Mouse (Mus musculus): ENCODE measurements around the gene Tm9sf1. TPM values are rescaled to one million over a fixed set of nuclear protein-coding genes. Genes with fewer than 3 reads are reported as not detected.
A peak's percentile ranks its signal among the peaks of the same experiment; 100 is the strongest.

Tm9sf1 gene
- 76.3 and 117 TPM in 2 replicates for polyA plus RNA-seq (2014; fragmentation: Nextera tagmentation; extraction: Ambion mirVana)

GRCm38 (mm10) chr14:55643060-55643907 is at the start of gene Tm9sf1:
Gene Tm9sf1, minus strand, starts transcription at chr14:55643806.
- peak within 1 kb of the TSS; percentile 93 for H3K9ac ChIP-seq (ENCODE audit: low read depth, low read length)
- H3K9me3 ChIP-seq (ENCODE audit: control insufficient read depth, low read length) = no peaks in the 10 kb centered on the region
- under 1% methylated on average over 86 of the region's 89 CpGs for WGBS
- peaks cover 42% of the 10 kb centered on the region for H3K36me3 ChIP-seq (ENCODE audit: control insufficient read depth, insufficient read depth, low read length)
- H3K4me3 ChIP-seq (ENCODE audit: low read length) = peak within 1 kb of the TSS; percentile 58
- no peaks in the 10 kb centered on the region for H3K27me3 ChIP-seq (ENCODE audit: control insufficient read depth, insufficient read depth, low read length)
- H3K27ac ChIP-seq (ENCODE audit: low read depth, low read length) = peak within 1 kb of the TSS; percentile 92
- peak within 1 kb of the TSS; percentile 74 for H3K4me2 ChIP-seq (replicated peaks; ENCODE audit: low read depth, low read length)
- ATAC-seq (ENCODE audit: low FRiP score, low TSS enrichment) = peak; percentile 86
- peaks cover 16% of the 10 kb centered on the region for H3K4me1 ChIP-seq (ENCODE audit: control insufficient read depth, insufficient read depth, low read length)

- no peak overlapping the region for H3K27ac ChIP-seq (ENCODE audit: low read depth, low read length)
- H3K27me3 ChIP-seq (ENCODE audit: control insufficient read depth, insufficient read depth, low read length) = no peaks in the 10 kb centered on the region
- no peaks in the 10 kb centered on the region for H3K36me3 ChIP-seq (ENCODE audit: control insufficient read depth, insufficient read depth, low read length)
- no peak overlapping the region for H3K4me3 ChIP-seq (ENCODE audit: low read length)
- WGBS = 49% methylated on average over 10 of the region's 10 CpGs
- no peaks in the 10 kb centered on the region for H3K4me1 ChIP-seq (ENCODE audit: control insufficient read depth, insufficient read depth, low read length)
- no peaks in the 10 kb centered on the region for H3K9me3 ChIP-seq (ENCODE audit: control insufficient read depth, low read length)
- H3K4me2 ChIP-seq (replicated peaks; ENCODE audit: low read depth, low read length) = no peak overlapping the region
- H3K9ac ChIP-seq (ENCODE audit: low read depth, low read length) = no peak overlapping the region
- ATAC-seq (ENCODE audit: low FRiP score, low TSS enrichment) = no peak
Observed at GRCm38 (mm10) chr14:55689433-55689832, 45.8 kb upstream of the Tm9sf1 start.

GRCm38 (mm10) chr14:55682118-55682493 is 38.5 kb upstream of the Tm9sf1 start:
- no peak overlapping the region for H3K27ac ChIP-seq (ENCODE audit: low read depth, low read length)
- peak overlapping the region; percentile 77 for H3K4me2 ChIP-seq (replicated peaks; ENCODE audit: low read depth, low read length)
- peaks cover 35% of the 10 kb centered on the region for H3K36me3 ChIP-seq (ENCODE audit: control insufficient read depth, insufficient read depth, low read length)
- H3K9me3 ChIP-seq (ENCODE audit: control insufficient read depth, low read length) = no peaks in the 10 kb centered on the region
- peak overlapping the region; percentile 72 for H3K9ac ChIP-seq (ENCODE audit: low read depth, low read length)
- 0 out of 2 replicates have a peak, but pooled peaks cover 8% of the 10 kb centered on the region for H3K4me1 ChIP-seq (ENCODE audit: control insufficient read depth, insufficient read depth, low read length)
- H3K4me3 ChIP-seq (ENCODE audit: low read length) = peak overlapping the region; percentile 82
- ATAC-seq (ENCODE audit: low FRiP score, low TSS enrichment) = no peak; the same call in 1 of the 2 replicates
- H3K27me3 ChIP-seq (ENCODE audit: control insufficient read depth, insufficient read depth, low read length) = no peaks in the 10 kb centered on the region
- 16% methylated on average over 3 of the region's 3 CpGs for WGBS

- peak; percentile 97 for ATAC-seq (ENCODE audit: low FRiP score, low TSS enrichment)
- peak within 1 kb of the TSS; percentile 77 for H3K4me2 ChIP-seq (replicated peaks; ENCODE audit: low read depth, low read length)
- H3K4me3 ChIP-seq (ENCODE audit: low read length) = peak within 1 kb of the TSS; percentile 82
- peak within 1 kb of the TSS; percentile 72 for H3K9ac ChIP-seq (ENCODE audit: low read depth, low read length)
- peak within 1 kb of the TSS; percentile 90; the same call in 1 of the 2 replicates for H3K27ac ChIP-seq (ENCODE audit: low read depth, low read length)
- no peaks in the 10 kb centered on the region for H3K9me3 ChIP-seq (ENCODE audit: control insufficient read depth, low read length)
- 0 out of 2 replicates have a peak, but pooled peaks cover 8% of the 10 kb centered on the region for H3K4me1 ChIP-seq (ENCODE audit: control insufficient read depth, insufficient read depth, low read length)
- H3K27me3 ChIP-seq (ENCODE audit: control insufficient read depth, insufficient read depth, low read length) = no peaks in the 10 kb centered on the region
- WGBS = under 1% methylated on average over 66 of the region's 66 CpGs
- H3K36me3 ChIP-seq (ENCODE audit: control insufficient read depth, insufficient read depth, low read length) = peaks cover 42% of the 10 kb centered on the region
Observed at GRCm38 (mm10) chr14:55681160-55682117, 37.8 kb upstream of the Tm9sf1 start, which contains the start of gene Tinf2. Gene Tinf2, minus strand, starts transcription at chr14:55681820.

GRCm38 (mm10) chr14:55677615-55678014 is 34.0 kb upstream of the Tm9sf1 start:
- no peak overlapping the region for H3K4me3 ChIP-seq (ENCODE audit: low read length)
- 86% methylated on average over 4 of the region's 4 CpGs for WGBS
- H3K36me3 ChIP-seq (ENCODE audit: control insufficient read depth, insufficient read depth, low read length) = peaks cover 55% of the 10 kb centered on the region
- no peaks in the 10 kb centered on the region for H3K27me3 ChIP-seq (ENCODE audit: control insufficient read depth, insufficient read depth, low read length)
- H3K27ac ChIP-seq (ENCODE audit: low read depth, low read length) = no peak overlapping the region
- ATAC-seq (ENCODE audit: low FRiP score, low TSS enrichment) = no peak
- 0 out of 2 replicates have a peak, but pooled peaks cover 8% of the 10 kb centered on the region for H3K4me1 ChIP-seq (ENCODE audit: control insufficient read depth, insufficient read depth, low read length)
- no peak overlapping the region for H3K4me2 ChIP-seq (replicated peaks; ENCODE audit: low read depth, low read length)
- H3K9ac ChIP-seq (ENCODE audit: low read depth, low read length) = no peak overlapping the region
- no peaks in the 10 kb centered on the region for H3K9me3 ChIP-seq (ENCODE audit: control insufficient read depth, low read length)

- Histone ChIP-seq H3K4me2 (replicated peaks; ENCODE audit: low read depth, low read length) (peak overlapping the region; percentile 94), H3K4me1 (ENCODE audit: control insufficient read depth, insufficient read depth, low read length) (peaks cover 12% of the 10 kb centered on the region), H3K27me3 (ENCODE audit: control insufficient read depth, insufficient read depth, low read length) (no peaks in the 10 kb centered on the region), H3K36me3 (ENCODE audit: control insufficient read depth, insufficient read depth, low read length) (peaks cover 30% of the 10 kb centered on the region), H3K9me3 (ENCODE audit: control insufficient read depth, low read length) (no peaks in the 10 kb centered on the region), H3K27ac (ENCODE audit: low read depth, low read length) (peak overlapping the region; percentile 90; the same call in 1 of the 2 replicates), H3K4me3 (ENCODE audit: low read length) (peak overlapping the region; percentile 89), H3K9ac (ENCODE audit: low read depth, low read length) (peak overlapping the region; percentile 89; the same call in 1 of the 2 replicates)
- ATAC-seq (ENCODE audit: low FRiP score, low TSS enrichment) = no peak
- 73% methylated on average over 7 of the region's 7 CpGs for WGBS
Observed at GRCm38 (mm10) chr14:55672741-55673060, 29.1 kb upstream of the Tm9sf1 start.

- Histone ChIP-seq H3K9me3 (ENCODE audit: control insufficient read depth, low read length) (no peaks in the 10 kb centered on the region), H3K27ac (ENCODE audit: low read depth, low read length) (peak within 1 kb of the TSS; percentile 90), H3K27me3 (ENCODE audit: control insufficient read depth, insufficient read depth, low read length) (no peaks in the 10 kb centered on the region), H3K4me1 (ENCODE audit: control insufficient read depth, insufficient read depth, low read length) (peaks cover 12% of the 10 kb centered on the region), H3K4me3 (ENCODE audit: low read length) (peak within 1 kb of the TSS; percentile 89), H3K36me3 (ENCODE audit: control insufficient read depth, insufficient read depth, low read length) (peaks cover 24% of the 10 kb centered on the region), H3K4me2 (replicated peaks; ENCODE audit: low read depth, low read length) (peak within 1 kb of the TSS; percentile 94), H3K9ac (ENCODE audit: low read depth, low read length) (peak within 1 kb of the TSS; percentile 89)
- WGBS = under 1% methylated on average over 38 of the region's 38 CpGs
- peak; percentile 97 for ATAC-seq (ENCODE audit: low FRiP score, low TSS enrichment)
Observed at GRCm38 (mm10) chr14:55671833-55672740, 28.5 kb upstream of the Tm9sf1 start, which contains the start of the genes Gmpr2 and Nedd8. Gene Gmpr2, plus strand, starts transcription at chr14:55671941. Gene Nedd8, minus strand, starts transcription at chr14:55672124.

- Histone ChIP-seq H3K4me2 (replicated peaks; ENCODE audit: low read depth, low read length) (peak overlapping the region; percentile 94), H3K4me3 (ENCODE audit: low read length) (peak overlapping the region; percentile 89), H3K9me3 (ENCODE audit: control insufficient read depth, low read length) (no peaks in the 10 kb centered on the region), H3K27me3 (ENCODE audit: control insufficient read depth, insufficient read depth, low read length) (no peaks in the 10 kb centered on the region), H3K36me3 (ENCODE audit: control insufficient read depth, insufficient read depth, low read length) (peaks cover 23% of the 10 kb centered on the region), H3K4me1 (ENCODE audit: control insufficient read depth, insufficient read depth, low read length) (peaks cover 12% of the 10 kb centered on the region), H3K9ac (ENCODE audit: low read depth, low read length) (peak overlapping the region; percentile 89), H3K27ac (ENCODE audit: low read depth, low read length) (peak overlapping the region; percentile 90)
- 1% methylated on average over 12 of the region's 12 CpGs for WGBS
- peak; percentile 24; the same call in 1 of the 2 replicates for ATAC-seq (ENCODE audit: low FRiP score, low TSS enrichment)
Observed at GRCm38 (mm10) chr14:55671486-55671832, 27.9 kb upstream of the Tm9sf1 start.
